Mouse (Mus musculus): Measurements from ENCODE around the gene Fbxo22.
"Not testable (repeated sequence)": the region's sequence is repeated elsewhere in the genome, so short reads cannot be mapped to it uniquely, and the experiment has no call there.

Gene Fbxo22

DNA sequence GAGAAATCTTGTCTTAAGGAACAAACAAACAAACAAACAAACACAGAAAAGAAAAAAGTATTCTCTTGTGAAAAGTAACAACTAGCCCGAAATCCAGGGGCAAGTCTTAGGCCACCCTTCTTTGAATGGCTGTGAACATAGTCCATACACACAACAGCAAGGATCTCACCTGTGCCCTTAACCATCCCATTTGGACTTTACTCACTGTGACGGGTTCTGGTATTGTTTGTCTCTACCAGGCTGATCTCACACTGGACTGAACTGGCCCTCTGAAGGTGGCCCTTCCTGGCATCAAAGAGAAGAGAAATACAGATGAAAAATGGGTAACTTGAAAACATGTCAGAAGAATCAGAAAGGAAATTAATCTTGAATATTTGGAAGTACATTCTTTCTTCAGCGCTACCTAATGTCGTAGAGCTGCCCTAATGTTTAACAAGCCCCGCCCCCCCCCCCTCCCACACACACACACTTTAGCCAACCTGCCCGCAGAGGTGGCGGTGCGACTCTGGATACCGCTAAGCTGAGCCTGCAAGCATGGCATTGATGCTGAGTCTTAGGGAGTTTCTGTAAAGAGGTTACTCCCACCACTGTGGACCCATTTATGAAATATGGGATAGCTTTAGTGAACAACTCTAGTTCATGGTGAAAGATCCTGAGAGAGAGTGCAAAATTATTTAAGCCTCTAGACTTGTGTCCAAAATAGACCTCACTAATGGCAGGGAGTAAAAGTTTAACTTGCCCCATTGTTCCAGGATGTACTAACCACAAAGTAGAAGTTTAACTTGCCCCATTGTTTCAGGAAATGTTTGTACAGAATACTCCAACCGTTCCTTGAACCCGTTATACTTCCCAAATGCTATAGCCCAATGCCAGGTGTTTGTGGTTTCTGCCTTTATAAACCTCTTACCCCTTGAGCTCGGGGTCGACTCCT, 27.8 kb downstream of the Fbxo22 start:
- DNase-seq (ENCODE audit: low spot score), result no peak

DNA sequence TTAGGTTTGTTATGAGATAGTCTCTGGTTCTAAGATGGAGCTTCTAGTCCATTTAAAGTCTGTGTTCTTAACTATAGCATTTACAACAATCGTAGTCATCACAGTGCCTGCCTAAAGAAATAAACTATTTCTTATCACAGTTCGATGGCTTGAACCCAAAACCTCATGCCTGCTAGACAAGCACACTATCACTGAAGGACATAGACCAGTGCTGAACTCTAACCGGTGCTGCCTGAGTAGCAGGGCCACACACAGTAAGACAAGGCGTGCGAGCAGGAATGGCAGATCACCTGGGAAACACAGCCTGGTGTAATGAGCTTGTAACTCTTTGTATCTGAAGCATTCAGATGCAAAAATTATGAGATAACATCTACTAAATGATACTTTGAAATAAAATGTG, 32.1 kb downstream of the Fbxo22 start:
- no peak for DNase-seq (ENCODE audit: low spot score)

DNA sequence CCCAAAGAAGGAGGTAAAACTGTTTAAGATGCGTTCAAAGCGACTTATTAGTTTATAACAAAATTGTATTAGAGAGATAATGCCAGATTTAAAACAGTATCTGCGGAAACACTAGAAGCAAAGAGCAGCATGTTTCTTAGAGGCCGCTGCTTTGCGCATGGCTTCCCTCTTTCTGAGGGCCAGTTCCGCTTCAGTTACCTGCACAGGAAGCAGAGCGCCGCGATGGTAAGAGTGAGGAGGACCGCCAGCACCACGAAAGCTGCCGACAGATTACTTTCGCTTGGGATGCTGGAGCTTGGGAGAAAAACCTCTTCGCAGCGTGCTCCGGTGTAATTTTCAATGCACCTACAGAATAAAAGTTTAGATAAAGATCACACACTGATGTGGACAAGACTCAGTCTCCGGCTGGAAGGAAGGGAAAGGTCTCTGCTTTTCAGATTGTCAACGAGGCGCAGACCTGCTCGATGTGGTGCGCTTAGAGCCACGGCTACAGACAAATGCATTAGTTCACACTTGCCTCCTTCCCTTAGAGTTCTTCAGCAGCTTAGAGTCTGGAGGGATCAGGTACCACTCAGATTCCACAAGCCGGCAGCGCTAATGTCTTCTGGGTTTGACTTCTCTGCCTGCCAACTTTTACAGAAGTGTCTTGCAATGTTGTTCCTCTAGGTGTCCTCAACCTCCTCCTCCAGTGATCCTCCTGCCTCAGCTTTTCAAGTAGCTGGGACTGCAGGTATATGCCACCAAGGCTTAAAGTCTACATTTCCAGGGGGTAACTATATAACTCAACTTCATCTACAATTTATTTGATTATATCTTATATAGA, 33.3 kb downstream of the Fbxo22 start:
- DNase-seq (ENCODE audit: low spot score), result no peak

DNA sequence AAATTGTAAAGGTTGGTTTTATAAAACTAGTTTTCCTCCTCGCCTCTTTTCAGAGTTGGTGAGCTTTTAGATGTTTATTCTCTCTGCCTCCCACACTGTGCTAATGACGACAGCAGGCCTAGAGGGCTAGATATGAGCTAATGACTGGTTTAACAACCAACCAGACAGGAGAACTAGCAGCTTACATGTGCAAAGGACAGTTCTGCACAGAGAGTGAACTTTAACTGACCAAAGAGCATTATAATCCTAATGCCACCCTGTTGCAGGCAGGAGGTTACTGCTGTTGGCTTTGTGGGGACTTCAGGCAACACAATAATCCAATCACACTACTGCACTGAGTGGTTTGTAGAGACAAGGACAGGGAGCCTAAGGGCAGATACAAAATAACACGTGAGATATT, 34.6 kb downstream of the Fbxo22 start:
- no peak for DNase-seq (ENCODE audit: low spot score)

DNA sequence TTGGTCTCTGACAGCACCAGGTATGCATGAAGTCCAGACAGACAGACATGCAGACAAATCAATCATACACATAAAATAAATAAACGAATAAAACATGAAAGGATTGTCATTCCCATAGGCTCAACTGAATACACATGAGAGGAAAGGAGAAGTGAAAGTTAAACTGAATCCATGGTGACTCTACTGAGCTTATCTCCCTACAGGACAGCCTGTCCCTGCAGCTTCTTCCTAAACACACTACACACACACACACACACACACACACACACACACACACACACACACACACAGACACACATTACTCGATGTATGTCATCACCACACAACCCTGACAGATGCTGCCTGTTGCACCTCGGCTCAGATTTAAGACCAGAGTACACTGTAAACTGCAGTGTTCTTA, 35.4 kb downstream of the Fbxo22 start:
- no peak for DNase-seq (ENCODE audit: low spot score)

DNA sequence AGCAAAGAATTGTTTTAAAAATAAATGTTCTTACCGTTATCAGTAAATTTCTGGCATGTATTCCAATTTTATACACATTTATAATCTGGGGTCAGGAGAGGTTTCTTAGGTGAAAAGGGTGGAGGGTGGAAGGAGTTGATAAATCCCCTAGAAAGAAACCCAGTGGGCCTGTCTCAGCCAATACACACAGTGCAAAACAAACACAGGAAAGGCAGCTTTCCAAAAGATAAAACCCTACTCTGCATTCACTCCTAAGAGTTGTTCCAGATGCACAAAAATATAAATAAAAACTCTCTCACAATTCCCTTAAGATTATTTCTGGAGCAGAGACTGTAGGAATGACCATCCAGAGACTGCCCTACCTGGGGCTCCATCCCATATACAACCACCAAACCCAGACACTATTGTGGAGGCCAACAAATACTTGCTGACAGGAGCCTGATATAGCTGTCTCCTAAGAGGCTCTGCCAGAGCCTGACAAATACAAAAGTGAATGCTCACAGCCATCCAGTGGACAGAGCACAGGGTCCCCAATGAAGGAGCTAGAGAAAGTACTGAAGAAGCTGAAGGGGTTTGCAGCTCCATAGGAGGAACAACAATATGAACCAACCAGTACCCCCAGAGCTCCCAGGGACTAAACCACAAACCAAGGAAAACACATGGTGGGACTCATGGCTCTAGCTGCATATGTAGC, 36.5 kb downstream of the Fbxo22 start:
- not testable (repeated sequence) for DNase-seq (ENCODE audit: low spot score)

DNA sequence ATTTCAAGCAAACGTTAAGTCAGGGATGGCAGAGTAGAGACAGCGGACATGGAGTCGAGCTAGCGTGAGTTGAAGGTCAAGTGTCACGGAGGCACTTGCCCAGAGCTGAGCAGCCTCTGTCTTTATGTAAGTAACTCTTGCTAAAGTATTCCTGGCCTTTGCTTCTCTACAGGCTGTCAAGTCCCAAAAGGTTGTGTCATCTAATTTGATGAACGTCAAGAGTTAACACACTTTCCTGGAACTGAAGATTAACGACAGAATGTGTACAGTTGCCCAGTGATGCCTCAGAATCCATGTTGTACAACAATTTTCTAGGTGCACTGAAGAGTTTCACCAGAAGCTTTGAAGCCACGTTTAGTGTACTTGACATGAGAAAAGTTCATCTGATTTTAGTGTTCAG, 37.7 kb downstream of the Fbxo22 start:
- no peak for DNase-seq (ENCODE audit: low spot score)

DNA sequence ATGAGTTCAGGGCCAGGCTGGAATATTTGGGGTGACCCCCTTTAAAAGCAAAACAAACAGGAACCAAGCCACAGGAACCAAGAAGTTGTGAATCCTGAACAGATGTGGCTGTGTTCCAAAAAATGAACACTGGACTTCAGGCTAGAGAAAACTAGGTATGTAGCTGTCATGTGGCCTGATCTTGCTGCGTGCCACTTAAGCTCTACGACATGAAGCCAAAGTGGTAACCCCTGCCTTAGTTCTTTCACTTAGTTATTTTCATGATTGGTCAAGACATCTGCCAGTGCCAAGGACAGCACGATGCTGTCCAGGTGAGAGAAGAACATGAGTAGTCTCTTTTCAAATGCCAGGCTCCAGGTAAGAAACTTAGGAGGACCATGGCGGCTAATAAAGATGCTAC, 38.2 kb downstream of the Fbxo22 start:
- no peak for DNase-seq (ENCODE audit: low spot score)

DNA sequence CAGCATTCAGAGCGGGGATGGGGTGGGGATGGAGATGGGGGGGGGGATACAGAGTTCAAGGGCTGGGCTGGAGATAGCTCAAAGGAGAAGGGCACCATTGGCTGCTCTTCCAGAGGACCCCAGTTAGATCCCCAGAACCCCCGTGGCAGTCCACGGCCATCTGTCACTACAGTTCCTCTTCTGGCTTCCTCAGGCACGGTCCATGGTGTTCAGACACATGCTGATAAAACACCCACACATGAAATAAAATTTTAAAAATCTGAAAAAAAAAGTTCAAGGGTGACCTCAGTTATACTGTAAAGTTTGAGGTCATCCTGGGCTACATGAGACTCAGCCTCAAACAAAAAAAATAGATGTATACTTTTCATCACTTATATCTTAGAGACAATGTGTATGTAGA, 39.7 kb downstream of the Fbxo22 start:
- no peak for DNase-seq (ENCODE audit: low spot score)

DNA sequence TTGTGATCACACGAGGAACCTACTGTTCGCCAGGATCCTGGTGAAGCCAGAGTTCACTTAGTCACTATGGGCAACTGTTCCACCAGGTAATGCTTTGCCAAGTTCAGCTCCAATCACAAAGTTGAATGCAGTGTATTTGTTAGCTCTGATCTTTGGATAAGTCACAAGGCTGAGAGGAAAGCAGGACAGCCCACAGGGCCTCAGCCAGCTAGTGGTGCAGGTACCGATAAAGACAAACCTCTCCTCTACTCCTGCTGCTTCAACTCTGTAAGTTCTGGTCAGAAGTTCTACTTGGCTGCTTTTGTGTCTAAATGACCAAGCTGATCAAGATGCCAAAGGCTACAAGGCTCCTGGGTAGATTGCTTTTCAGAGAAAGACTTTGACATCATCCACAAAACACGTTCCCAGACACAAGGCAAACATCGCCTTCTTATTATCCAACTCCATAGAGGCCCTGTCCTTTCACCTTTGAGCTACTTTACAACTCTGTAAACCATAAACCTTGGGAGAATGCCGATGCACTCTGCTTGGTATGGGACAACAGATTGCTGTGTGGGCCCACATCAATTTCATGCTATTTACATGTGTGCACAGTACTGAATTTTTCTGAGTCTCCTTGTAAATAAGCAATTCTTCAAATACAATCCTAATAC, 42.0 kb downstream of the Fbxo22 start:
- DNase-seq (ENCODE audit: low spot score), result no peak

DNA sequence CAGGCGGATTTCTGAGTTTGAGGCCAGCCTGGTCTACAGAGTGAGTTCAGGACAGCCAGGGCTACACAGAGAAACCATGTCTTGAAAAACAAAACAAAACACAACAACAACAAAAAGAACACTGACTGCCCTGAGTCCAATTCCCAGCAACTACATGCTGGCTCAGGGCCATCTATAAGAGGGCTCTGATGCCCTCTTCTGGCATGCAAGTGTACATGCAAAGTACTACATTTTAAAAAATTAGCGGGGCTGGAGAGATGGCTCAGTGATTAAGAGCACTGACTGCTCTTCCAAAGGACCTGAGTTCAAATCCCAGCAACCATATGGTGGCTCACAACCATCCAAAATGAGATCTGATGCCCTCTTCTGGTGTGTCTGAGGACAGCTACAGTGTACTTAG, 43.4 kb downstream of the Fbxo22 start:
- DNase-seq (ENCODE audit: low spot score), result not testable (repeated sequence)

DNA sequence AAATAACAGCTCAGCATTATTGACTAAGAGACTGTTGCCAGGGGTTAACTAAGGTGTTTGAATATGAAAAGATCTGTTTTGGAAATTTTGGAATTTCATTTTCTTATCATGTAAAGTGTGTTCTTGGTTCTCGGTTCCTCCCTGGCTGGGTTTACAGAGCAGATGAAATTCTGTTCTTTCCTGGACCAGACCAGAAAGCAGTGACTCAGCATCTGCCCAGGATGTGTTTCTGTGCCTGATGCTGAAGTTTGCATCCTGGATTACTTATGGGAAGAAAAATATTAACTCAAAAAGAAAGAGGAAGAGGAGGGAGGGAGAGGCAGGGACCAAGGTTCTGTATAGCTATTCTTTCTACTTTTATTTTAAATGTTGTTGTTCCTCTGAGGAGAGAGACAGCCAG, 45.1 kb downstream of the Fbxo22 start:
- DNase-seq (ENCODE audit: low spot score), result no peak

DNA sequence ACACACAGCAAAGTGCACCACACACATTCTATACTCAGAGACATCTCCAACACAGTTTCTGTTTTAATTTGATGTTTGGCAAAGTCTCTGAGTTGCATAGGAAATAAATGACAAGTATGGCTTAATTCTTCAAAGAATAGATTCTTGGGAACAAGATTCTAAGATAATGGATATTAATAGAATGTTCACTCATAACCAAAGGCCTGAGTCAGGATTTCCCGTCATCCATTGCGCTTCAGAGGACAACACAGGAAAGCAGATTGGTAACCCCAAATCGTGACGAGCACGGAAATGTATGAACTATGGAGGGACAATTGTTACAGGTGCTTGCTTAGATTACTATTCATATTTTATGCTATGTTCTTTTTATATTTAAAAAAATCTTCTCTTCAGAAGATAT, 46.3 kb downstream of the Fbxo22 start:
- DNase-seq (ENCODE audit: low spot score), result no peak

DNA sequence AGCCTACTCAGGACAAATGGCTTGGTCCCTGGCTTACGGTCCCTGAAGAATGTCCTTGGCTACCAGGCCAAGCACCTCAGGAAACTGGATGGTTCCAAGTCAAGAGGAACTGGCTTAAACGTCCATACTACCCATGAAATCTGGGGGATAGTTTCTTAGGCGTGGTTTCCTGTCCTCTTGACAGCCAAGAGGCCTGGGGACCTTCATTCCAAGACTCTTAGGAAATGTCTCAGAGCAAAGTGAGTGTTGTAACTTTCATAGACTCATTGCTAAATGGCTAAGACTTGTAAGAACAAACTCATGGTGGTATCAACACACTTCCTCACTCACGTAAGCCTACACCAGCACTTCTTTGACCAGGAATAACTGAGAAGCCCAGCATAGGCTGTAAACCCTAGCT, 46.9 kb downstream of the Fbxo22 start:
- no peak for DNase-seq (ENCODE audit: low spot score)

DNA sequence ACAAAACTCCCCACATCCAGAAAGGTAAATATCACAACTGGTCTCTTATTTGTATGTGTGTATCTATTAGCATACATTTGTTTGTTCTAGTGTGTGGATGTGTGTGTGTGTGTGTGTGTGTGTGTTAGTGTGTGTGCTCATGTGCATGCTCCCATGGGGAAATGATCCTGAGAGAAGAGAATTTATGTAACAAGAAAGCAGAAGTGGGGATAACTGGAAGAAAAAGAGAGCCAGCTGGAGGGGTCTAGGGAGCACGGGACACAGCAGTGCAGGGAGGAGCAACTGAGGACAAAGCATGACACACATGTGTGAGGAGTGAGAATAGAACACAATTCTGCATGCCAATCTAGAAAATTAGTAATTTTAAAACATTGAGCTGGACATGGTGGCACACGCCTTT, 48.4 kb downstream of the Fbxo22 start:
- DNase-seq (ENCODE audit: low spot score), result no peak

DNA sequence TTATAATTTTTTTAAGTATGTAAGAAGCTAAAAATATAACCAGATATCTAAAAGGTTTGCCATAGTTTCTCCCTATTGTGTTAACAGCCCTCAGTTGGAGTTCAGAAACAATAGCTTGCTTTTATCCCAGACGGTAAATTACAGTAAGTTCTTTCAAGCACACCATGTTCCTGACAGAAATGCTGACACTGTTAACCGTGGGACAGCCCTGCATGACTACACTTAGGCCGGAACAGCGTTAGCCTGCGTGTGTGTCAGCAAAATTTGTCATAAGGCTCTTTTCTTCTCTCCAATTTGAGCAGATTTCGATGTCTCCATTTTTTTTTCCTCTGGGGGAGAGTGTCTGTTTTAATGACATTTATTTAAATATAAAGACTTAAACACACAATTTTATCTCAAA, 51.0 kb downstream of the Fbxo22 start:
- DNase-seq (ENCODE audit: low spot score), result no peak

DNA sequence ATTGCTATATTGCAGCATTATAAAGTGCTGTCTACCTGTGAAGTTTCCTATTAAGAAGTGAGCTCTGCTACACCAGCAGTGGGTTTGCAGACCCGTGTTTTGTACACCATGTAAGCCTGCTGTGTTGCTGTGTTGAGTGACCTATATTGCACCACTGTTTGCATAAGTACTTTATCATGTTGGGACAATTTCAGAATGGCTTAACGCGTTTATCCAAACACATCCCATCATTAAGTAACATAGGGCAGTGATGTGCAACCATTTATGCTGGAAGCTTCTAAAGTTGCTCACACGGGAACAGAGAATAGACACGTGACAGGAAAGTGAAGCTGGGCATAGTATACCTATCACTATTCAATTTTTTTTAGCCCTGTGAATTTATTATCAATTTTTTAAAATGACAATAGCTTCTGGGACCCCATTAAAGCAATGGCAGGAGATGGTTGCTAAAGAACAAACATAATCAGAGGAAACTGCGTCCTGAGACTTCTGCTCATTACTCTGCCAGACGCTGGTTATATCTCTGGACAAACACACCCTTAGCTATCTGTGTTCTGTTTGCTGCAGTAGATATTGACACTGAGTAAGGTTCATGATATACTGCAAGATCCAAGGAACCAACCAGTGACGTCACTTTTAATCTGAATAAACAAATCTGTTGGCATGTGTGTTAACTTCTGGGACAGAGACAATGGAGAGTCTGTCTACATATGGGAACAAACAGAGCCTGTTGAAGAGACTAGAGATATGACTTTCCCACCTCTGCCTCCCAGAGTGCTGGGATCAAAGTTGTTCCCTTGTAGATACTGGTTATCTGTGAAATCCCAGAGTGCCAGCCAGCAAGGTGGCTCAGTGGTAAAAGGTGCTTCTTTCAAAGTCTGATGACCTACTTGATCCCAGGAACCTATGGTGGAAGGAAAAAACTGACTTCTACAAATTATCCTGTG, 55.9 kb downstream of the Fbxo22 start:
- DNase-seq (ENCODE audit: low spot score), result no peak

DNA sequence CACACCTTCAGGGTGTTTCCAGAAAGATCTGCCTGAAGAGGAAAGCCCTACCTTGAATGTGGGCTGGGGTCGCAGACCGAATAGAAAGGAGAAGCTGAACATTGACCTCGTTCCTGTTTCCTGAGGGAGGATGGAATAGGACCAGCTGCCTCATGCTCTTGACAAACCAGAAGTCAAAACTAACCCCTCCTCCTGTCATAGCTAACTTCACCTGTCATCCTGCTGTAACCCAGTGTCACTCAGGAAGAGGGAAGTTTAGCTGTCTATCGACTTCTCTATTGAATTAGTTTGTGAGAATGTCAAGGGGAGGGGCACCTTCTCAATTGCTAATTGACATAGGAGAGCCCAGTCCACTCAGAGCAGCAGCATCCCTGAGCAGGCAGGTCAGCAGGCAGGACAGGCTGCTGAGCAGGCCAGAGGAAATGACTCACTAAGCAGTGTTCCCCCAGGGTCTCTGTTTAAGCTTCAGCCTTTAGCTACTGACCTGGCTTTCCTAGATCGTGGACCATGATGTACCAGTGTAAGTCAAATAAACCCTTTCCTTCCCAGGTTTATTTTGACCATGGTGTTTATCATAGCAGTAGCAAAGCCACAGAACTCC, 63.3 kb downstream of the Fbxo22 start:
- no peak for DNase-seq (ENCODE audit: low spot score)

DNA sequence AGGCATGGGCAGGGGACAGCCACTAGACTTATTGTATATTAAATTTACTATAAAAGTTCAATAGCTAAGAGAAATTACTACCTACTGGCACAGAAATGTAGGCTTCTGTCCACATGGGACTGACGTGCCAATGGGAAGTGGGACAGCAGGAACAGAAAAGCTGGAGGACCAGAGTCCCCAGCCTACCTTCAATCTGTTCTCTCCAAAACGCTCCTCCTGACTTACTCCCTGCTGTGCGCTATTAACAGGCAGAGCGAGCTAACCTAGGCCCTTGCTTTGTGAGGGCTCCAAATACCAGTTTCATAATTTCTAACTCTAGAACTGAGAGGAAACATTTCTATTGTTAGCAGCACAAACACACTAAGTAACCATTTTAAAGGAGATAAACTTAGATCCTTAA, 65.2 kb downstream of the Fbxo22 start:
- no peak for DNase-seq (ENCODE audit: low spot score)

Measured in ovary, postnatal 36 days (tissue).